In genomic region chr11:111743356-111743755, GRCm38 (mm10) we compare ENCODE assay signal across 13 mouse cellular contexts.
"Had no signal": no experiment of that assay in that cellular context is flagged by ENCODE, and none has a peak within 500 bp of the region (broad histone marks: within the 10 kb centered on the region; RNA-seq: fewer than 3 reads in every experiment).

No protein-coding gene starts in this region.

- DNase-seq: kidney, postnatal 4 days; liver, embryonic 13.5 days; lung, adult 2 months; lung, postnatal 14 days; lung, postnatal 4 days; midbrain, embryonic 14.5 days; thymus, adult 18-20 months; thymus, postnatal 36 days had no signal

- H3K27ac ChIP-seq: kidney, postnatal 0 days; limb, embryonic 12.5 days; limb, embryonic 15.5 days; liver, embryonic 13.5 days had no signal

- H3K9me3 ChIP-seq: limb, embryonic 12.5 days; limb, embryonic 15.5 days; liver, embryonic 13.5 days had no signal

- H3K4me2 ChIP-seq: limb, embryonic 12.5 days; limb, embryonic 15.5 days; liver, embryonic 13.5 days; midbrain, embryonic 11.5 days had no signal

- ATAC-seq: intestine, embryonic 16.5 days had no signal

- H3K27me3 ChIP-seq: limb, embryonic 12.5 days; limb, embryonic 15.5 days; liver, embryonic 13.5 days had no signal

- H3K36me3 ChIP-seq: limb, embryonic 12.5 days; limb, embryonic 15.5 days; liver, embryonic 13.5 days had no signal

- H3K4me3 ChIP-seq: limb, embryonic 12.5 days; limb, embryonic 15.5 days; liver, embryonic 13.5 days had no signal

- H3K9ac ChIP-seq: limb, embryonic 12.5 days; limb, embryonic 15.5 days; liver, embryonic 13.5 days had no signal
